Mouse (Mus musculus): Measurements from ENCODE around the gene Pecam1.
"Not testable (repeated sequence)": the region's sequence is repeated elsewhere in the genome, so short reads cannot be mapped to it uniquely, and the experiment has no call there.

DNA sequence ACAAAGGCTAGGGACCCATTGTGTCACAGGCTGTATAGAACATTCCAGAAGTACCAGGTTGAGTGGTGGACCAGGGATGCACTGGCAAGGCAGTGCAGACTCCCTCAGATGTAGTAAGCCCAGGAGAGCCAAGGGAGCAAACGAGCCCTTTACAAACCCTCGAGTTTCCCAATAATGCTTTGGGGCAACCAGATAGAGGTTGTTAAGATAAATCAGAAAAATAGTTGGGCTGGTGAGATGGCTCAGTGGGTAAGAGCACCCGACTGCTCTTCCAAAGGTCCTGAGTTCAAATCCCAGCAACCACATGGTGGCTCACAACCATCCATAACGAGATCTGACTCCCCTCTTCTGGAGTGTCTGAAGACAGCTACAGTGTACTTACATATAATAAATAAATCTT lies 131.7 kb downstream of the Pecam1 start:
- TF ChIP-seq POLR2A (IDR thresholded peaks at IDR 0.05; ENCODE audit: low read depth, low read length); CTCF (IDR thresholded peaks at IDR 0.05; ENCODE audit: extremely low read depth, insufficient read length, insufficient replicate concordance, low read depth, low read length): not testable (repeated sequence)

Measured in small intestine, adult 2 months (tissue).